Mouse (Mus musculus) liver, embryonic 16.5 days (tissue): ENCODE results near the gene Psors1c2. TPM values are rescaled to one million over a fixed set of nuclear protein-coding genes. Genes with fewer than 3 reads are reported as not detected.

Source experiments
- ATAC-seq: fragments of 200-750 bp; cut with Nextera tagmentation; 2 replicates; pipeline ENCODE4 v1.8.0; 2017; ENCODE audit warnings: low read depth, mild to moderate bottlenecking, moderate number of reproducible peaks, moderate library complexity
- H3K27ac ChIP-seq: fragments of 300-500 bp; sonication (generic); 2 replicates; pipeline ENCODE4 v1.5.1; 2014; ENCODE audit warnings: mild to moderate bottlenecking, low read length
- H3K27me3 ChIP-seq: fragments of 300-500 bp; sonication (generic); 2 replicates; pipeline ENCODE4 v1.6.1; 2014; ENCODE audit warnings: low read depth, low read length, mixed read lengths; ENCODE audit not compliant: control insufficient read depth, insufficient read depth
- H3K36me3 ChIP-seq: fragments of 300-500 bp; sonication (generic); 2 replicates; pipeline ENCODE4 v1.6.1; 2014; ENCODE audit warnings: mild to moderate bottlenecking; ENCODE audit not compliant: control insufficient read depth, insufficient read depth
- H3K4me1 ChIP-seq: fragments of 300-500 bp; sonication (generic); 2 replicates; pipeline ENCODE4 v1.6.1; 2014; ENCODE audit warnings: low read depth, low read length, mixed read lengths; ENCODE audit not compliant: control insufficient read depth
- H3K4me2 ChIP-seq: fragments of 300-500 bp; sonication (generic); 2 replicates; pipeline ENCODE4 v1.6.1; 2014; ENCODE audit warnings: low read depth, low read length, mixed read lengths
- H3K4me3 ChIP-seq: fragments of 300-500 bp; sonication (generic); 2 replicates; pipeline ENCODE4 v1.5.1; 2014; ENCODE audit warnings: low read depth, mild to moderate bottlenecking, low read length
- H3K9ac ChIP-seq: fragments of 300-500 bp; sonication (generic); 2 replicates; pipeline ENCODE4 v1.6.1; 2014; ENCODE audit warnings: low read depth, low read length
- H3K9me3 ChIP-seq: fragments of 300-500 bp; sonication (generic); replicated peaks from 2 replicates; pipeline ENCODE4 v1.6.1; 2016; ENCODE audit warnings: low read length; ENCODE audit not compliant: control insufficient read depth
- WGBS: fragments of 180-500 bp; shearing (Covaris S2); extraction: QIAGEN DNeasy Blood & Tissue Kit; methylation state at CpG from one replicate; pipeline ENCODE4 v1.1.7; 2014; ENCODE audit not compliant: insufficient replicate concordance; 5-methylcytosine and 5-hydroxymethylcytosine counted together
- polyA plus RNA-seq: library from polyadenylated mRNA; unstranded; fragments of >200 nt; fragmentation: Nextera tagmentation; extraction: Ambion mirVana; gene quantifications from 2 replicates; pipeline ENCODE4 v1.2.1, GENCODE M21; 2015

The Psors1c2 gene
- polyA plus RNA-seq, 1 experiment from 2014 or later = 0.17 TPM

GRCm38 (mm10) chr17:35513886-35514285 is 19.1 kb upstream of the Psors1c2 start:
- Histone ChIP-seq H3K27ac (no peak overlapping the region), H3K9ac (no peak overlapping the region), H3K4me1 (peaks cover 31% of the 10 kb centered on the region), H3K9me3 (no peaks in the 10 kb centered on the region), H3K4me2 (peak overlapping the region; percentile 15; the same call in 1 of the 2 replicates), H3K36me3 (peaks cover 17% of the 10 kb centered on the region), H3K27me3 (peaks cover 5% of the 10 kb centered on the region), H3K4me3 (0 out of 2 replicates have a peak overlapping the region, but pooled peaks have one; percentile 81)
- 13% methylated on average over 2 of the region's 2 CpGs for WGBS
- no peak for ATAC-seq

GRCm38 (mm10) chr17:35514756-35515155 is 18.2 kb upstream of the Psors1c2 start:
- ATAC-seq = no peak
- Histone ChIP-seq H3K27ac (no peak overlapping the region), H3K4me1 (peaks cover 31% of the 10 kb centered on the region), H3K9me3 (no peaks in the 10 kb centered on the region), H3K4me2 (peak overlapping the region; percentile 80), H3K4me3 (peak overlapping the region; percentile 81), H3K36me3 (peaks cover 17% of the 10 kb centered on the region), H3K27me3 (no peaks in the 10 kb centered on the region), H3K9ac (peak overlapping the region; percentile 74)
- 70% methylated on average over 6 of the region's 6 CpGs for WGBS

GRCm38 (mm10) chr17:35515911-35516640 is 16.9 kb upstream of the Psors1c2 start:
- Histone ChIP-seq H3K9ac (peak overlapping the region; percentile 74), H3K4me1 (peaks cover 31% of the 10 kb centered on the region), H3K27ac (peak overlapping the region; percentile 38), H3K36me3 (peaks cover 17% of the 10 kb centered on the region), H3K27me3 (no peaks in the 10 kb centered on the region), H3K4me2 (peak overlapping the region; percentile 80), H3K4me3 (peak overlapping the region; percentile 81), H3K9me3 (no peaks in the 10 kb centered on the region)
- 13% methylated on average over 25 of the region's 25 CpGs for WGBS
- no peak for ATAC-seq

GRCm38 (mm10) chr17:35516652-35517500 is 16.1 kb upstream of the Psors1c2 start, which contains the start of the genes Tcf19 and Cchcr1:
TSS of gene Tcf19 (minus strand) at chr17:35516824.
TSS of gene Cchcr1 (plus strand) at chr17:35517100.
- peak; percentile 96 for ATAC-seq
- Histone ChIP-seq H3K9me3 (no peaks in the 10 kb centered on the region), H3K9ac (peak within 1 kb of the TSS; percentile 74), H3K36me3 (peaks cover 17% of the 10 kb centered on the region), H3K4me2 (peak within 1 kb of the TSS; percentile 80), H3K27ac (peak within 1 kb of the TSS; percentile 82), H3K27me3 (no peaks in the 10 kb centered on the region), H3K4me3 (peak within 1 kb of the TSS; percentile 81), H3K4me1 (peaks cover 31% of the 10 kb centered on the region)
- under 1% methylated on average over 67 of the region's 67 CpGs for WGBS

GRCm38 (mm10) chr17:35517526-35517925 is 15.5 kb upstream of the Psors1c2 start:
- peak overlapping the region; percentile 74 for H3K9ac ChIP-seq
- H3K36me3 ChIP-seq = peaks cover 12% of the 10 kb centered on the region
- H3K27me3 ChIP-seq = no peaks in the 10 kb centered on the region
- WGBS = 16% methylated on average over 12 of the region's 12 CpGs
- H3K4me1 ChIP-seq = peaks cover 31% of the 10 kb centered on the region
- ATAC-seq = no peak
- H3K4me3 ChIP-seq = peak overlapping the region; percentile 81
- peak overlapping the region; percentile 82 for H3K27ac ChIP-seq
- no peaks in the 10 kb centered on the region for H3K9me3 ChIP-seq
- H3K4me2 ChIP-seq = peak overlapping the region; percentile 80

- Histone ChIP-seq H3K27me3 (no peaks in the 10 kb centered on the region), H3K9ac (no peak overlapping the region), H3K36me3 (peaks cover 3% of the 10 kb centered on the region), H3K4me2 (no peak overlapping the region), H3K4me1 (no peaks in the 10 kb centered on the region), H3K9me3 (no peaks in the 10 kb centered on the region), H3K4me3 (no peak overlapping the region), H3K27ac (no peak overlapping the region)
- 84% methylated on average over 9 of the region's 9 CpGs for WGBS
- no peak for ATAC-seq
These were observed 8.6 kb upstream of the Psors1c2 start for GRCm38 (mm10) chr17:35524354-35524753.

GRCm38 (mm10) chr17:35526644-35527043 is 6.4 kb upstream of the Psors1c2 start:
- 42% methylated on average over 8 of the region's 8 CpGs for WGBS
- H3K4me2 ChIP-seq = no peak overlapping the region
- no peaks in the 10 kb centered on the region for H3K27me3 ChIP-seq
- no peak overlapping the region for H3K4me3 ChIP-seq
- H3K27ac ChIP-seq = no peak overlapping the region
- ATAC-seq = no peak
- no peaks in the 10 kb centered on the region for H3K9me3 ChIP-seq
- no peaks in the 10 kb centered on the region for H3K4me1 ChIP-seq
- H3K9ac ChIP-seq = no peak overlapping the region
- H3K36me3 ChIP-seq = peaks cover 3% of the 10 kb centered on the region

- no peak for ATAC-seq
- Histone ChIP-seq H3K9ac (no peak overlapping the region), H3K27ac (no peak overlapping the region), H3K9me3 (no peaks in the 10 kb centered on the region), H3K4me3 (no peak overlapping the region), H3K4me1 (no peaks in the 10 kb centered on the region), H3K36me3 (no peaks in the 10 kb centered on the region; the same call in 1 of the 2 replicates), H3K27me3 (no peaks in the 10 kb centered on the region), H3K4me2 (no peak overlapping the region)
- WGBS = 11% methylated on average over 3 of the region's 3 CpGs
These were observed 641 bp upstream of the Psors1c2 start for GRCm38 (mm10) chr17:35532360-35532759.
